Mouse (Mus musculus) lung, adult 2 months (tissue): ENCODE results near the gene Mau2. TPM values are rescaled to one million over a fixed set of nuclear protein-coding genes. Genes with fewer than 3 reads are reported as not detected.

Source experiments
- DNase-seq: peaks from one replicate; pipeline ENCODE4 v3.0.0; 2022
- H3K4me1 ChIP-seq: fragments of 200-500 bp; 2 replicates; pipeline ENCODE4 v1.6.1; 2011; ENCODE audit warnings: low read length; ENCODE audit not compliant: control insufficient read depth, insufficient read depth
- H3K4me3 ChIP-seq: fragments of 200-500 bp; replicated peaks from 2 replicates; pipeline ENCODE3; 2011; ENCODE audit warnings: low read depth, mild to moderate bottlenecking, control low read depth, low read length; ENCODE audit errors: extremely low read depth
- CTCF ChIP-seq: fragments of 200-500 bp; IDR thresholded peaks from 2 replicates; pipeline ENCODE4 v1.5.1; 2011; ENCODE audit warnings: mild to moderate bottlenecking, low read length, control low read depth; ENCODE audit not compliant: insufficient read depth
- POLR2A ChIP-seq: fragments of 200-500 bp; IDR thresholded peaks from 2 replicates; pipeline ENCODE4 v1.6.1; 2011; ENCODE audit warnings: low read depth, mild to moderate bottlenecking, control low read depth, low read length, borderline replicate concordance; ENCODE audit errors: extremely low read depth
- whole genome bisulfite sequencing: fragments of 180-500 bp; shearing (Covaris S2); methylation state at CpG from one replicate; pipeline ENCODE4 v1.1.7; 2018; 5-methylcytosine and 5-hydroxymethylcytosine counted together
- polyA plus RNA-seq: library from polyadenylated mRNA; depleted of rRNA; stranded (reverse); fragments of >200 nt; gene quantifications from 2 replicates; pipeline ENCODE4 v1.2.3, GENCODE M21; 2012; rRNA removed

Mau2 gene
- polyA plus RNA-seq, 1 experiment = 88.5 TPM

- 63% methylated on average over 2 of the region's 2 CpGs for WGBS
- Histone ChIP-seq H3K4me3 (no peak overlapping the region), H3K4me1 (peaks cover 7% of the 10 kb centered on the region)
- no peak for DNase-seq
- TF ChIP-seq CTCF (no peak), POLR2A (no peak)
Observed at GRCm38 (mm10) chr8:69984876-69985553, 57.5 kb downstream of the Mau2 start.

- H3K4me1 ChIP-seq = peaks cover 3% of the 10 kb centered on the region; the same call in 1 of the 2 replicates
- TF ChIP-seq CTCF = no peak
- WGBS = 90% methylated on average over 4 of the region's 4 CpGs
Observed at GRCm38 (mm10) chr8:69978456-69978855, 64.1 kb downstream of the Mau2 start.

GRCm38 (mm10) chr8:69974806-69975205 is 67.7 kb downstream of the Mau2 start:
- Histone ChIP-seq H3K4me1 (peaks cover 27% of the 10 kb centered on the region), H3K4me3 (peak overlapping the region; percentile 78)
- TF ChIP-seq CTCF (no peak), POLR2A (no peak)
- WGBS = 56% methylated on average over 5 of the region's 5 CpGs
- no peak for DNase-seq

More at GRCm38 (mm10) chr8:69978456-69978855, 64.1 kb downstream of the Mau2 start:
- H3K4me3 ChIP-seq = no peak overlapping the region
- no peak for DNase-seq

GRCm38 (mm10) chr8:69974194-69974614 is 68.3 kb downstream of the Mau2 start:
- peaks cover 29% of the 10 kb centered on the region for H3K4me1 ChIP-seq
- H3K4me3 ChIP-seq = peak overlapping the region; percentile 96
- under 1% methylated on average over 49 of the region's 50 CpGs for WGBS
- DNase-seq = peak; percentile 99
- TF ChIP-seq POLR2A (peak; percentile 81; the same call in 1 of the 2 replicates), CTCF (no peak)

GRCm38 (mm10) chr8:69973442-69974161 is 68.9 kb downstream of the Mau2 start:
- WGBS = under 1% methylated on average over 68 of the region's 68 CpGs
- H3K4me1 ChIP-seq = peaks cover 29% of the 10 kb centered on the region
- TF ChIP-seq CTCF = no peak
- TF ChIP-seq POLR2A = no peak
- H3K4me3 ChIP-seq = peak overlapping the region; percentile 96
- peak; percentile 54 for DNase-seq

- WGBS = 13% methylated on average over 7 of the region's 7 CpGs
- Histone ChIP-seq H3K4me1 (peaks cover 30% of the 10 kb centered on the region), H3K4me3 (peak overlapping the region; percentile 96)
- no peak for DNase-seq
- TF ChIP-seq CTCF (no peak), POLR2A (no peak)
Observed at GRCm38 (mm10) chr8:69973063-69973441, 69.5 kb downstream of the Mau2 start.

GRCm38 (mm10) chr8:69970880-69971279 is 71.7 kb downstream of the Mau2 start:
- WGBS = 68% methylated on average over 2 of the region's 2 CpGs
- Histone ChIP-seq H3K4me1 (peaks cover 46% of the 10 kb centered on the region), H3K4me3 (no peak overlapping the region)
- DNase-seq = peak; percentile 34
- no peak for TF ChIP-seq POLR2A
- no peak for TF ChIP-seq CTCF

GRCm38 (mm10) chr8:69967291-69967933 is 75.1 kb downstream of the Mau2 start:
- peaks cover 48% of the 10 kb centered on the region for H3K4me1 ChIP-seq
- 34% methylated on average over 4 of the region's 4 CpGs for WGBS
- DNase-seq = no peak
- TF ChIP-seq CTCF (no peak), POLR2A (no peak)
- no peak overlapping the region for H3K4me3 ChIP-seq

Other genes with a start within 250 kb of the Mau2 start
- gene Gmip, start 234.1 kb downstream of the Mau2 start, polyA plus RNA-seq = 42.7 and 45.1 TPM in 2 replicates
- 3.4 and 3.5 TPM in 2 replicates for gene Lpar2, start 220.3 kb downstream of the Mau2 start, polyA plus RNA-seq
- gene Pbx4, start 210.2 kb downstream of the Mau2 start, polyA plus RNA-seq = 4.2 and 5.5 TPM in 2 replicates
- gene Cilp2, start 155.0 kb downstream of the Mau2 start, polyA plus RNA-seq = 3.1 TPM in 2 replicates
- gene Tssk6, start 140.6 kb downstream of the Mau2 start, polyA plus RNA-seq = 0.70 and 1.0 TPM in 2 replicates
- gene Ndufa13, start 140.2 kb downstream of the Mau2 start, polyA plus RNA-seq = 96.8 and 103 TPM in 2 replicates
- gene Yjefn3, start 140.0 kb downstream of the Mau2 start, polyA plus RNA-seq = 3.5 and 5.3 TPM in 2 replicates
- gene Gatad2a, start 46.4 kb downstream of the Mau2 start, polyA plus RNA-seq = 78.1 and 81.8 TPM in 2 replicates
- 7.8 and 11.9 TPM in 2 replicates for gene Sugp1, start 79 bp upstream of the Mau2 start, polyA plus RNA-seq
- gene Tm6sf2, start 30.2 kb upstream of the Mau2 start, polyA plus RNA-seq = 7.2 and 7.4 TPM in 2 replicates
- gene Hapln4, start 40.7 kb upstream of the Mau2 start, polyA plus RNA-seq = 0.07 and 0.11 TPM in 2 replicates
- 0.10 and 0.15 TPM in 2 replicates for gene Ncan, start 78.1 kb upstream of the Mau2 start, polyA plus RNA-seq
- 10.7 and 14.6 TPM in 2 replicates for gene Nr2c2ap, start 88.6 kb upstream of the Mau2 start, polyA plus RNA-seq
- gene Rfxank, start 96.4 kb upstream of the Mau2 start, polyA plus RNA-seq = 19.0 and 28.6 TPM in 2 replicates
- 76.5 and 79.0 TPM in 2 replicates for gene Borcs8, start 96.8 kb upstream of the Mau2 start, polyA plus RNA-seq
- 0.31 and 0.50 TPM in 2 replicates for gene Mef2b, start 97.0 kb upstream of the Mau2 start, polyA plus RNA-seq
- 101 and 105 TPM in 2 replicates for gene Tmem161a, start 129.6 kb upstream of the Mau2 start, polyA plus RNA-seq
- 26.9 and 29.6 TPM in 2 replicates for gene Slc25a42, start 169.6 kb upstream of the Mau2 start, polyA plus RNA-seq
- gene Sugp2, start 191.5 kb upstream of the Mau2 start, polyA plus RNA-seq = 26.6 and 31.0 TPM in 2 replicates
- gene Armc6, start 191.7 kb upstream of the Mau2 start, polyA plus RNA-seq = 14.5 and 15.1 TPM in 2 replicates
- gene Homer3, start 240.1 kb upstream of the Mau2 start, polyA plus RNA-seq = 75.0 and 111 TPM in 2 replicates